Mouse (Mus musculus): ENCODE data around the gene Necap1. TPM values are rescaled to one million over a fixed set of nuclear protein-coding genes. Genes with fewer than 3 reads are reported as not detected.

The Necap1 gene
- total and polyA plus RNA-seq, 3 experiments, result 11.9 to 19.1 TPM; not detected in 1

GRCm38 (mm10) chr6:122825166-122825565 lies 49.1 kb upstream of the Necap1 start:
- H3K4me1 ChIP-seq (ENCODE audit: control insufficient read depth in 1 of 2, insufficient read depth in 2 of 2, low read length in 2 of 2), result peaks cover 4 to 26% of the 10 kb centered on the region in 2 experiments
- no peak overlapping the region for H3K4me3 ChIP-seq (ENCODE audit: control insufficient read depth in 1 of 2, insufficient read depth in 1 of 2, low read depth in 2 of 2, low read length in 2 of 2)
- H3K79me2 ChIP-seq (ENCODE audit: control insufficient read depth, insufficient read depth, low read length, poor library complexity), result peaks cover 8% of the 10 kb centered on the region
- no peak overlapping the region for H3K9ac ChIP-seq (ENCODE audit: control insufficient read depth, low read depth, low read length, poor library complexity, severe bottlenecking)
- no peak for TF ChIP-seq UBTF (IDR thresholded peaks at IDR 0.05; ENCODE audit: borderline replicate concordance, insufficient read depth, low read depth, low read length)
- TF ChIP-seq USF1 (IDR thresholded peaks at IDR 0.05; ENCODE audit: low read depth, low read length), result no peak
- TF ChIP-seq EP300 (IDR thresholded peaks at IDR 0.05; ENCODE audit: low read depth in 1 of 2, low read length in 2 of 2), result no peak
- TF ChIP-seq ETS1 (IDR thresholded peaks at IDR 0.05; ENCODE audit: low read depth, low read length), result no peak
- TF ChIP-seq RAD21 (IDR thresholded peaks at IDR 0.05; ENCODE audit: low read depth, low read length), result no peak
- TF ChIP-seq CHD2 (IDR thresholded peaks at IDR 0.05; ENCODE audit: low read length), result no peak
- no peak for TF ChIP-seq MAZ (IDR thresholded peaks at IDR 0.05; ENCODE audit: low read depth, low read length)
- no peak for TF ChIP-seq NELFE (IDR thresholded peaks at IDR 0.05; ENCODE audit: low read depth, low read length)
- TF ChIP-seq NRF1 (IDR thresholded peaks at IDR 0.05; ENCODE audit: insufficient read depth, low read depth, low read length, poor library complexity, severe bottlenecking), result no peak
- TF ChIP-seq JUND (IDR thresholded peaks at IDR 0.05; ENCODE audit: low read depth, low read length), result no peak
- TF ChIP-seq MAX (IDR thresholded peaks at IDR 0.05; ENCODE audit: low read length), result no peak
- TF ChIP-seq KAT2A (conservative IDR thresholded peaks at IDR 0.05; ENCODE audit: low read depth, low read length), result no peak
- no peak for TF ChIP-seq ELF1 (IDR thresholded peaks at IDR 0.05; ENCODE audit: low read depth, low read length)
- H3K9me3 ChIP-seq (replicated peaks; ENCODE audit: insufficient read depth, low read length), result no peaks in the 10 kb centered on the region
- no peak overlapping the region for H3K27ac ChIP-seq (ENCODE audit: control insufficient read depth, low read depth, low read length)
- H3K36me3 ChIP-seq (ENCODE audit: control insufficient read depth in 1 of 2, insufficient read depth in 2 of 2, low read length in 2 of 2), result peaks cover 0 to 20% of the 10 kb centered on the region in 2 experiments; a peak in 3 of 4 replicates
- DNase-seq (ENCODE audit: low read depth, low spot score), result no peak
- no peaks in the 10 kb centered on the region for H3K27me3 ChIP-seq (ENCODE audit: control insufficient read depth in 1 of 2, insufficient read depth in 2 of 2, low read length in 2 of 2)

- Histone ChIP-seq H3K4me1 (ENCODE audit: control insufficient read depth in 1 of 2, insufficient read depth in 2 of 2, low read length in 2 of 2) (peaks cover 4 to 19% of the 10 kb centered on the region in 2 experiments), H3K79me2 (ENCODE audit: control insufficient read depth, insufficient read depth, low read length, poor library complexity) (peaks cover 6% of the 10 kb centered on the region), H3K27me3 (ENCODE audit: control insufficient read depth in 1 of 2, insufficient read depth in 2 of 2, low read length in 2 of 2) (no peaks in the 10 kb centered on the region), H3K9me3 (replicated peaks; ENCODE audit: insufficient read depth, low read length) (no peaks in the 10 kb centered on the region), H3K4me3 (ENCODE audit: control insufficient read depth in 1 of 2, insufficient read depth in 1 of 2, low read depth in 2 of 2, low read length in 2 of 2) (peak overlapping the region; percentile 45 to 62), H3K9ac (ENCODE audit: control insufficient read depth, low read depth, low read length, poor library complexity, severe bottlenecking) (peak overlapping the region; percentile 40), H3K27ac (ENCODE audit: control insufficient read depth, low read depth, low read length) (peak overlapping the region; percentile 45), H3K36me3 (ENCODE audit: control insufficient read depth in 1 of 2, insufficient read depth in 2 of 2, low read length in 2 of 2) (peaks cover 0 to 16% of the 10 kb centered on the region in 2 experiments; a peak in 3 of 4 replicates)
- DNase-seq (ENCODE audit: low read depth, low spot score), result peak; percentile 91
- TF ChIP-seq ETS1 (IDR thresholded peaks at IDR 0.05; ENCODE audit: low read depth, low read length) (peak; percentile 97), MYC (IDR thresholded peaks at IDR 0.05; ENCODE audit: low read depth, low read length) (peak; percentile 62), MYB (IDR thresholded peaks at IDR 0.05; ENCODE audit: low read depth, low read length) (0 out of 2 replicates have a peak, but pooled peaks have one; percentile 19), USF1 (IDR thresholded peaks at IDR 0.05; ENCODE audit: low read depth, low read length) (0 out of 2 replicates have a peak, but pooled peaks have one; percentile 15), RCOR1 (IDR thresholded peaks at IDR 0.05; ENCODE audit: low read depth, low read length) (0 out of 2 replicates have a peak, but pooled peaks have one; percentile 37), GABPA (IDR thresholded peaks at IDR 0.05; ENCODE audit: low read depth, low read length) (no peak), ELF1 (IDR thresholded peaks at IDR 0.05; ENCODE audit: low read depth, low read length) (peak; percentile 52), TCF12 (IDR thresholded peaks at IDR 0.05; ENCODE audit: low read depth, low read length) (peak; percentile 59), HCFC1 (IDR thresholded peaks at IDR 0.05; ENCODE audit: low read depth, low read length) (peak; percentile 50; the same call in 1 of the 2 replicates), TBP (IDR thresholded peaks at IDR 0.05; ENCODE audit: low read depth, low read length) (no peak), MAX (IDR thresholded peaks at IDR 0.05; ENCODE audit: low read length) (peak; percentile 86), MEF2A (IDR thresholded peaks at IDR 0.05; ENCODE audit: extremely low read depth, insufficient replicate concordance, low read depth, low read length, poor library complexity, severe bottlenecking) (peak; percentile 99), TAL1 (IDR thresholded peaks at IDR 0.05; ENCODE audit: low read length) (peak; percentile 16; the same call in 1 of the 2 replicates), MXI1 (IDR thresholded peaks at IDR 0.05; ENCODE audit: low read depth, low read length) (peak; percentile 81), ZMIZ1 (IDR thresholded peaks at IDR 0.05; ENCODE audit: low read depth, low read length) (no peak), MAFK (IDR thresholded peaks at IDR 0.05; ENCODE audit: borderline replicate concordance, low read depth, low read length) (peak; percentile 26; the same call in 1 of the 2 replicates), EP300 (IDR thresholded peaks at IDR 0.05; ENCODE audit: low read depth in 1 of 2, low read length in 2 of 2) (peak; percentile 34 to 63), BHLHE40 (IDR thresholded peaks at IDR 0.05; ENCODE audit: borderline replicate concordance, low read depth, low read length) (peak; percentile 50; the same call in 1 of the 2 replicates), GATA1 (IDR thresholded peaks at IDR 0.05; ENCODE audit: low read depth, low read length) (peak; percentile 69), SMC3 (IDR thresholded peaks at IDR 0.05; ENCODE audit: low read depth, low read length) (no peak)
These were observed 48.1 kb upstream of the Necap1 start for GRCm38 (mm10) chr6:122825923-122826742.
